Mouse (Mus musculus): ENCODE data around the gene Cirbp.

DNA sequence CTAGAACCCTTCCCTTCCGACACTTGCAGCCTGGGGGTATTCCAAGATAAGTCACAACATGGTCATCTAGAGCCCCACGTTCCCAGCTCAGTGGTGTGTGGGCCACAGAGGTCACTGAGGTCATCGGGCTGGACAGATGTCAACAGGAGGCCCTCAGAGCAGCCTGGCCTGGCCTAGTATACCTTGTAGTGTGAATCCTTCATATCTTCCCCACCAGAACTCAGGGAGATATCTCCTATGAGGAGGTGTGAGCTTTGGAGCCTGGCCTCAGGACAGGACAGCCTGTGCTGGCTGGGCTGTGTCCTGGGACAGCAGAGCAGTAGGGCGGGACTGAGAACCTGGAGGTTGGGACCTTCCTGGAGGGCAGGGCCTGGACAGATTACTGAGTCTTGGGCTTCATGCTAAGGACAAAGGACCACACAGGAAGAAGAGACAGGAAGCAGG, 19.2 kb upstream of the Cirbp start:
- no peak for TF ChIP-seq CTCF (conservative IDR thresholded peaks at IDR 0.05; ENCODE audit: low read length)
- TF ChIP-seq POU5F1 (IDR thresholded peaks at IDR 0.05; ENCODE audit: borderline replicate concordance, low read length) = no peak
- TF ChIP-seq NANOG (IDR thresholded peaks at IDR 0.05; ENCODE audit: borderline replicate concordance, low read length) = no peak

Measured in E14TG2a.4 (cell line).